Comparison of ENCODE assay signal across 18 mouse cellular contexts in the genomic region with DNA sequence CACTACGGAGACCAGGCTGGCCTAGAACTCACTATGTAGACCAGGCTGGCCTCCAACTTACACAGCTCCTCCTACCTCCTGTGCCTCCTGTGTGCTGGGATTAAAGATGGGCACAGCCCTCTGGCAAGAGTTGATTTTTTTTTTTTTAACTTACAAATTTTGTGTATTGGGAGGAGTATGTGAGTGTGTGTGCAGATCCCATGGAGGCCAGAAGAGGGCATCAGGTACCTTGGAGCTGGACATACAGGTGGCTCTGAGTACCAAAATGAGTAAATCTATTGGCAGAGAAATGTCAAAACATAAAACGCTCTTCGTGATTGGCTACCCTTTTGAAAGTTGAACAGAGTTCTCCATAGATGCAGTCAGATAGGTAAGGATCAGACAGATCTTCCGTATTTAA. TPM values are rescaled to one million over a fixed set of nuclear protein-coding genes. Genes with fewer than 3 reads are reported as not detected.
DNase-seq lines count a peak whose midpoint lies in the region; ATAC-seq and TF ChIP-seq lines count a peak whose summit lies in the region.
"Had no signal": no experiment of that assay in that cellular context is flagged by ENCODE, and none has a peak within 500 bp of the region (broad histone marks: within the 10 kb centered on the region; RNA-seq: fewer than 3 reads in every experiment).

No protein-coding gene starts in this region.

- H3K4me2 ChIP-seq in intestine, postnatal 0 days (replicated peaks; ENCODE audit: low read depth) = no peak overlapping the region
- no peak overlapping the region for H3K4me2 ChIP-seq in intestine, embryonic 16.5 days (ENCODE audit: low read depth, low read length)
- H3K4me2 ChIP-seq in liver, embryonic 14.5 days (ENCODE audit: low read depth) = no peak overlapping the region
- H3K4me2 ChIP-seq in forebrain, embryonic 12.5 days = no peak overlapping the region
- no peak overlapping the region for H3K4me2 ChIP-seq in heart, embryonic 11.5 days
- H3K4me2 ChIP-seq: heart, embryonic 15.5 days; hindbrain, embryonic 13.5 days; kidney, embryonic 15.5 days; liver, embryonic 15.5 days; midbrain, embryonic 15.5 days; neural tube, embryonic 12.5 days had no signal

- peak; percentile 63 for DNase-seq in 416B (ENCODE audit: low read depth)
- DNase-seq in liver, embryonic 14.5 days (ENCODE audit: low read depth in 3 of 3, low spot score in 3 of 3) = peak in 1 of 3 experiments; percentile 14
- no peak for DNase-seq in right cerebral cortex, postnatal 25 days
- DNase-seq: cerebellum, adult 8-10 months; layer of hippocampus, adult 9-11 months; lung, postnatal 4 days had no signal

- no peaks in the 10 kb centered on the region for H3K36me3 ChIP-seq in intestine, postnatal 0 days (ENCODE audit: control insufficient read depth, insufficient read depth)
- no peaks in the 10 kb centered on the region for H3K36me3 ChIP-seq in intestine, embryonic 16.5 days (ENCODE audit: control insufficient read depth, insufficient read depth, low read length)
- H3K36me3 ChIP-seq in ES-Bruce4 (ENCODE audit: control insufficient read depth, insufficient read depth, low read length, poor library complexity, severe bottlenecking) = no peaks in the 10 kb centered on the region
- H3K36me3 ChIP-seq in liver, embryonic 14.5 days (replicated peaks; ENCODE audit: control insufficient read depth, insufficient read depth, low read depth) = no peaks in the 10 kb centered on the region
- no peaks in the 10 kb centered on the region for H3K36me3 ChIP-seq in forebrain, embryonic 12.5 days (replicated peaks)
- no peaks in the 10 kb centered on the region for H3K36me3 ChIP-seq in heart, embryonic 11.5 days (ENCODE audit: control insufficient read depth, insufficient read depth, low read length)
- H3K36me3 ChIP-seq: heart, embryonic 15.5 days; hindbrain, embryonic 13.5 days; kidney, embryonic 15.5 days; liver, embryonic 15.5 days; midbrain, embryonic 15.5 days; neural tube, embryonic 12.5 days had no signal

- no peaks in the 10 kb centered on the region for H3K27me3 ChIP-seq in intestine, postnatal 0 days (replicated peaks; ENCODE audit: control insufficient read depth, insufficient read depth, low read length)
- no peaks in the 10 kb centered on the region for H3K27me3 ChIP-seq in intestine, embryonic 16.5 days (replicated peaks; ENCODE audit: control insufficient read depth, insufficient read depth, low read length)
- no peaks in the 10 kb centered on the region for H3K27me3 ChIP-seq in ES-Bruce4 (ENCODE audit: control insufficient read depth, insufficient read depth, low read length, poor library complexity, severe bottlenecking)
- H3K27me3 ChIP-seq in liver, embryonic 14.5 days (ENCODE audit: control insufficient read depth, insufficient read depth, low read length) = no peaks in the 10 kb centered on the region
- no peaks in the 10 kb centered on the region for H3K27me3 ChIP-seq in forebrain, embryonic 12.5 days
- H3K27me3 ChIP-seq in heart, embryonic 11.5 days (ENCODE audit: control insufficient read depth, insufficient read depth, low read length) = no peaks in the 10 kb centered on the region
- H3K27me3 ChIP-seq: heart, embryonic 15.5 days; hindbrain, embryonic 13.5 days; kidney, embryonic 15.5 days; liver, embryonic 15.5 days; midbrain, embryonic 15.5 days; neural tube, embryonic 12.5 days had no signal

- ATAC-seq in intestine, postnatal 0 days = no peak
- ATAC-seq in intestine, embryonic 16.5 days = no peak
- ATAC-seq in liver, embryonic 14.5 days (ENCODE audit: insufficient read depth) = no peak
- ATAC-seq in forebrain, embryonic 12.5 days (ENCODE audit: low FRiP score) = no peak
- ATAC-seq in heart, embryonic 11.5 days (replicated peaks; ENCODE audit: insufficient number of reproducible peaks, low FRiP score, low TSS enrichment) = no peak
- ATAC-seq: activated CD4-positive, CD25-positive, alpha-beta regulatory T cell, adult 4 months; midbrain, embryonic 15.5 days had no signal

- no peak for TF ChIP-seq EP300 in ES-Bruce4 (IDR thresholded peaks at IDR 0.05; ENCODE audit: insufficient read depth, low read depth, low read length)
- TF ChIP-seq EP300 in liver, embryonic 14.5 days (IDR thresholded peaks at IDR 0.05; ENCODE audit: low read depth) = no peak

- WGBS in intestine, postnatal 0 days = 98% methylated on average over 4 of the region's 4 CpGs
- 95% methylated on average over 4 of the region's 4 CpGs for WGBS in intestine, embryonic 16.5 days
- WGBS in liver, embryonic 14.5 days (ENCODE audit: insufficient replicate concordance) = 82% methylated on average over 4 of the region's 4 CpGs
- 96% methylated on average over 4 of the region's 4 CpGs for WGBS in forebrain, embryonic 12.5 days
- 85% methylated on average over 4 of the region's 4 CpGs for WGBS in heart, embryonic 11.5 days (ENCODE audit: insufficient replicate concordance)

- H3K9me3 ChIP-seq in intestine, postnatal 0 days (ENCODE audit: control insufficient read depth) = no peaks in the 10 kb centered on the region
- no peaks in the 10 kb centered on the region for H3K9me3 ChIP-seq in intestine, embryonic 16.5 days (ENCODE audit: control insufficient read depth, low read length)
- no peaks in the 10 kb centered on the region for H3K9me3 ChIP-seq in ES-Bruce4 (replicated peaks; ENCODE audit: control insufficient read depth, insufficient read depth, low read length, poor library complexity, severe bottlenecking)
- H3K9me3 ChIP-seq in liver, embryonic 14.5 days (ENCODE audit: control insufficient read depth, low read length) = no peaks in the 10 kb centered on the region
- no peaks in the 10 kb centered on the region for H3K9me3 ChIP-seq in forebrain, embryonic 12.5 days
- H3K9me3 ChIP-seq in heart, embryonic 11.5 days (replicated peaks; ENCODE audit: control insufficient read depth, low read length) = no peaks in the 10 kb centered on the region
- H3K9me3 ChIP-seq: heart, embryonic 15.5 days; hindbrain, embryonic 13.5 days; kidney, embryonic 15.5 days; liver, embryonic 15.5 days; midbrain, embryonic 15.5 days; neural tube, embryonic 12.5 days had no signal

- H3K4me3 ChIP-seq in intestine, postnatal 0 days (ENCODE audit: low read depth, low read length) = no peak overlapping the region
- no peak overlapping the region for H3K4me3 ChIP-seq in intestine, embryonic 16.5 days (ENCODE audit: low read length)
- H3K4me3 ChIP-seq in ES-Bruce4 (ENCODE audit: low read depth, low read length) = no peak overlapping the region
- H3K4me3 ChIP-seq in liver, embryonic 14.5 days (ENCODE audit: insufficient read depth in 1 of 2, low read depth in 2 of 2, low read length in 2 of 2) = no peak overlapping the region
- H3K4me3 ChIP-seq in forebrain, embryonic 12.5 days (replicated peaks) = no peak overlapping the region
- no peak overlapping the region for H3K4me3 ChIP-seq in heart, embryonic 11.5 days (ENCODE audit: low read depth, low read length)
- H3K4me3 ChIP-seq: heart, embryonic 15.5 days; hindbrain, embryonic 13.5 days; kidney, embryonic 15.5 days; liver, embryonic 15.5 days; midbrain, embryonic 15.5 days; neural tube, embryonic 12.5 days had no signal

- H3K4me1 ChIP-seq in intestine, postnatal 0 days (replicated peaks; ENCODE audit: control insufficient read depth, insufficient read depth, low read length) = no peaks in the 10 kb centered on the region
- H3K4me1 ChIP-seq in intestine, embryonic 16.5 days (ENCODE audit: control insufficient read depth, insufficient read depth, low read length) = peaks cover 5% of the 10 kb centered on the region; the same call in 1 of the 2 replicates
- H3K4me1 ChIP-seq in ES-Bruce4 (ENCODE audit: control insufficient read depth, insufficient read depth, low read length) = no peaks in the 10 kb centered on the region
- peaks cover 6 to 10% of the 10 kb centered on the region in 2 experiments for H3K4me1 ChIP-seq in liver, embryonic 14.5 days (replicated peaks; ENCODE audit: control insufficient read depth in 2 of 2, insufficient read depth in 2 of 2, low read length in 1 of 2)
- H3K4me1 ChIP-seq in forebrain, embryonic 12.5 days = peaks cover 8% of the 10 kb centered on the region
- peaks cover 1% of the 10 kb centered on the region; the same call in 1 of the 2 replicates for H3K4me1 ChIP-seq in heart, embryonic 11.5 days (ENCODE audit: control insufficient read depth, insufficient read depth, low read length)

- peak; percentile 56 for TF ChIP-seq CTCF in intestine, postnatal 0 days (IDR thresholded peaks at IDR 0.05; ENCODE audit: low read depth)
- TF ChIP-seq CTCF in ES-Bruce4 (IDR thresholded peaks at IDR 0.05; ENCODE audit: low read depth, low read length) = peak; percentile 52
- peak; percentile 54 for TF ChIP-seq CTCF in liver, embryonic 14.5 days (IDR thresholded peaks at IDR 0.05; ENCODE audit: low read depth)

- H3K27ac ChIP-seq in intestine, postnatal 0 days (ENCODE audit: low read depth, low read length) = no peak overlapping the region
- H3K27ac ChIP-seq in intestine, embryonic 16.5 days (ENCODE audit: low read length) = no peak overlapping the region
- no peak overlapping the region for H3K27ac ChIP-seq in ES-Bruce4 (ENCODE audit: insufficient read depth, low read length)
- H3K27ac ChIP-seq in liver, embryonic 14.5 days = no peak overlapping the region
- no peak overlapping the region for H3K27ac ChIP-seq in forebrain, embryonic 12.5 days
- H3K27ac ChIP-seq in heart, embryonic 11.5 days (ENCODE audit: low read depth, low read length) = no peak overlapping the region
- H3K27ac ChIP-seq: heart, embryonic 15.5 days; hindbrain, embryonic 13.5 days; kidney, embryonic 15.5 days; liver, embryonic 15.5 days; midbrain, embryonic 15.5 days; neural tube, embryonic 12.5 days had no signal

- H3K9ac ChIP-seq in intestine, postnatal 0 days (ENCODE audit: low read depth, low read length) = no peak overlapping the region
- no peak overlapping the region for H3K9ac ChIP-seq in intestine, embryonic 16.5 days (ENCODE audit: low read depth, low read length)
- H3K9ac ChIP-seq in ES-Bruce4 (ENCODE audit: low read depth, poor library complexity, severe bottlenecking) = no peak overlapping the region
- H3K9ac ChIP-seq in liver, embryonic 14.5 days (replicated peaks) = no peak overlapping the region
- H3K9ac ChIP-seq in forebrain, embryonic 12.5 days = no peak overlapping the region
- H3K9ac ChIP-seq in heart, embryonic 11.5 days (ENCODE audit: low read depth, low read length) = no peak overlapping the region
- H3K9ac ChIP-seq: heart, embryonic 15.5 days; hindbrain, embryonic 13.5 days; kidney, embryonic 15.5 days; liver, embryonic 15.5 days; midbrain, embryonic 15.5 days; neural tube, embryonic 12.5 days had no signal

- TF ChIP-seq POLR2A in ES-Bruce4 (IDR thresholded peaks at IDR 0.05; ENCODE audit: insufficient read depth, low read length) = no peak

RNA-seq across cellular contexts. Expression of a gene that starts 4.1 kb away (rescaled TPM):
- polyA plus RNA-seq in intestine, postnatal 0 days (2015; fragmentation: Nextera tagmentation; extraction: Ambion mirVana) = 7.3 TPM in 2 replicates
- polyA plus RNA-seq in intestine, embryonic 16.5 days (2015; fragmentation: Nextera tagmentation; extraction: Ambion mirVana) = 10.2 and 10.7 TPM in 2 replicates
- 26.5 and 27.9 TPM in 2 replicates for polyA plus RNA-seq in ES-Bruce4 (2011; ENCODE audit: insufficient read depth, insufficient read length, low read depth, missing spikeins)
- 4.8 and 5.3 TPM in 2 replicates for polyA plus RNA-seq in liver, embryonic 14.5 days (2012; rRNA removed)
- polyA plus RNA-seq in liver, embryonic 14.5 days (2014; fragmentation: Nextera tagmentation; extraction: Ambion mirVana) = 9.6 and 10.3 TPM in 2 replicates
- polyA plus RNA-seq in forebrain, embryonic 12.5 days (2016; fragmentation: Nextera tagmentation; extraction: Ambion mirVana) = 24.5 and 28.2 TPM in 2 replicates
- polyA plus RNA-seq in heart, embryonic 11.5 days (2014; fragmentation: Nextera tagmentation; extraction: Ambion mirVana) = 13.7 and 14.7 TPM in 2 replicates

RNA-seq across cellular contexts. Expression of a gene that starts 4.1 kb away (rescaled TPM):
- 39.8 and 44.7 TPM in 2 replicates for polyA plus RNA-seq in intestine, postnatal 0 days (2015; fragmentation: Nextera tagmentation; extraction: Ambion mirVana)
- polyA plus RNA-seq in intestine, embryonic 16.5 days (2015; fragmentation: Nextera tagmentation; extraction: Ambion mirVana) = 61.2 and 67.8 TPM in 2 replicates
- 103 and 143 TPM in 2 replicates for polyA plus RNA-seq in ES-Bruce4 (2011; ENCODE audit: insufficient read depth, insufficient read length, low read depth, missing spikeins)
- 12.0 and 12.6 TPM in 2 replicates for polyA plus RNA-seq in liver, embryonic 14.5 days (2012; rRNA removed)
- 23.2 and 27.1 TPM in 2 replicates for polyA plus RNA-seq in liver, embryonic 14.5 days (2014; fragmentation: Nextera tagmentation; extraction: Ambion mirVana)
- 151 and 157 TPM in 2 replicates for polyA plus RNA-seq in forebrain, embryonic 12.5 days (2016; fragmentation: Nextera tagmentation; extraction: Ambion mirVana)
- polyA plus RNA-seq in heart, embryonic 11.5 days (2014; fragmentation: Nextera tagmentation; extraction: Ambion mirVana) = 67.0 and 68.4 TPM in 2 replicates
